9 mouse cellular contexts compared by ENCODE assay signal in the genomic region with DNA sequence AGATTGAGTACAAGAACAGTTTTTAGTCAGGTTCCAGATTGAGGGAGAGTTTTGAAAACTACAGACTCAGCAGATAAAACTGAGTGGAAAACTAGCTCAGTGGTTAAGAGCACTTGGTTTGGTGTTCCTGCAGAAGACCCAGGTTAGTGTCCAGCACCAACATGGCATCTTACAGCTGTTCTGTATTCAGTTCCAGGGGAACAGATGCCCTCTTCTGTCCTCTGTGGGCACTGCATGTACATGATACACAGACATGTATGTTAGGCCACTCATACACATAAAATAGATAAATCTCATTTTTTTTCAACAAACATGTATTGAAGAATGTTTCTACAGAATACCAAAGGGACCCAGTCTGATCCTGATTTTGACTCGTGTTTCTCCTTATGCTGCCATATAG. TPM values are rescaled to one million over a fixed set of nuclear protein-coding genes. Genes with fewer than 3 reads are reported as not detected.
DNase-seq lines count a peak whose midpoint lies in the region; ATAC-seq lines count a peak whose summit lies in the region.
"Had no signal": no experiment of that assay in that cellular context is flagged by ENCODE, and none has a peak within 500 bp of the region (broad histone marks: within the 10 kb centered on the region; RNA-seq: fewer than 3 reads in every experiment).

No protein-coding gene starts in this region.

- peak; percentile 41 to 77 for DNase-seq in adrenal gland, adult (ENCODE audit: inconsistent age in 2 of 2, low spot score in 1 of 2)
- DNase-seq in adrenal gland, adult 8-10 months, result no peak
- peak; percentile 12 for DNase-seq in liver
- peak; percentile 40 to 74 for DNase-seq in kidney, postnatal 36 days
- peak; percentile 50 for DNase-seq in thymus, postnatal 14 days
- no peak for DNase-seq in right cerebral cortex, postnatal 36 days (ENCODE audit: low spot score in 2 of 2)
- no peak for DNase-seq in frontal cortex, postnatal 14 days (ENCODE audit: low spot score in 2 of 2)

- no peaks in the 10 kb centered on the region for H3K9me3 ChIP-seq in liver, embryonic 12.5 days (replicated peaks)
- H3K9me3 ChIP-seq: megakaryocyte, embryonic 14.5 days had no signal

- no peak overlapping the region for H3K4me2 ChIP-seq in liver, embryonic 12.5 days

- no peaks in the 10 kb centered on the region for H3K27me3 ChIP-seq in liver, embryonic 12.5 days (replicated peaks)

- H3K4me1 ChIP-seq in liver, embryonic 12.5 days, result peaks cover 20% of the 10 kb centered on the region; the same call in 1 of the 2 replicates

- H3K9ac ChIP-seq in liver, embryonic 12.5 days, result no peak overlapping the region

- no peak for ATAC-seq in liver, embryonic 12.5 days

- 59% methylated on average over 1 of the region's 1 CpGs for WGBS in liver, embryonic 12.5 days (ENCODE audit: insufficient replicate concordance)

- H3K4me3 ChIP-seq in liver, embryonic 12.5 days, result no peak overlapping the region
- H3K4me3 ChIP-seq: megakaryocyte, embryonic 14.5 days had no signal

- H3K27ac ChIP-seq in liver, embryonic 12.5 days, result no peak overlapping the region

- no peaks in the 10 kb centered on the region for H3K36me3 ChIP-seq in liver, embryonic 12.5 days

RNA-seq across cellular contexts. Expression of a gene that starts 40.3 kb away (rescaled TPM):
- 10 to 100 TPM; 26.4 to 46.4 (median 40.1) TPM for total RNA-seq in adrenal gland, adult 8-10 months (2022)
- polyA plus RNA-seq in liver, embryonic 12.5 days (2016; fragmentation: Nextera tagmentation; extraction: Ambion mirVana), result 25.6 and 25.7 TPM in 2 replicates

RNA-seq across cellular contexts. Expression of a gene that starts 47.8 kb away (rescaled TPM):
- total RNA-seq in adrenal gland, adult 8-10 months (2022), result under 1 TPM; 0.31 to 0.92 (median 0.50) TPM
- 0.10 TPM in 1 of 2 replicates, not detected in the other for polyA plus RNA-seq in liver, embryonic 12.5 days (2016; fragmentation: Nextera tagmentation; extraction: Ambion mirVana)

Comparison
In these comparisons a context has a peak if more than half of its experiments do, and no peak if none do; other contexts are left out.
1. DNase-seq: peak in adrenal gland, adult (2 of 2), liver (single experiment), kidney, postnatal 36 days (2 of 2) and thymus, postnatal 14 days (single experiment); none in adrenal gland, adult 8-10 months (single experiment), right cerebral cortex, postnatal 36 days (0 of 2) and frontal cortex, postnatal 14 days (0 of 2).